Mouse (Mus musculus) neural tube, embryonic 14.5 days (tissue): ENCODE measurements around the gene Sspn. TPM values are rescaled to one million over a fixed set of nuclear protein-coding genes. Genes with fewer than 3 reads are reported as not detected.

Experiments
- ATAC-seq: fragments of 200-750 bp; cut with Nextera tagmentation; 2 replicates; pipeline ENCODE4 v1.8.0; 2017; ENCODE audit warnings: low read depth, mild to moderate bottlenecking, moderate TSS enrichment, moderate library complexity
- H3K27ac ChIP-seq: fragments of 300-500 bp; sonication (generic); 2 replicates; pipeline ENCODE4 v1.5.1; 2014; ENCODE audit warnings: low read depth, mild to moderate bottlenecking, control low read depth, low read length, moderate library complexity, mixed read lengths
- H3K27me3 ChIP-seq: fragments of 300-500 bp; sonication (generic); 2 replicates; pipeline ENCODE4 v1.6.1; 2014; ENCODE audit warnings: low read length; ENCODE audit not compliant: control insufficient read depth, insufficient read depth
- H3K36me3 ChIP-seq: fragments of 300-500 bp; sonication (generic); 2 replicates; pipeline ENCODE4 v1.6.1; 2014; ENCODE audit warnings: low read length, mixed read lengths; ENCODE audit not compliant: control insufficient read depth, insufficient read depth
- H3K4me1 ChIP-seq: fragments of 300-500 bp; sonication (generic); 2 replicates; pipeline ENCODE4 v1.6.1; 2014; ENCODE audit warnings: low read length; ENCODE audit not compliant: control insufficient read depth, insufficient read depth
- H3K4me2 ChIP-seq: fragments of 300-500 bp; sonication (generic); 2 replicates; pipeline ENCODE4 v1.6.1; 2014; ENCODE audit warnings: mild to moderate bottlenecking, low read depth, low read length, control low read depth
- H3K4me3 ChIP-seq: fragments of 300-500 bp; sonication (generic); 2 replicates; pipeline ENCODE4 v1.5.1; 2014; ENCODE audit warnings: low read depth, low read length, control low read depth, mixed read lengths
- H3K9ac ChIP-seq: fragments of 300-500 bp; sonication (generic); replicated peaks from 2 replicates; pipeline ENCODE4 v1.6.1; 2014; ENCODE audit warnings: low read depth, mild to moderate bottlenecking, control low read depth, low read length, mixed read lengths
- H3K9me3 ChIP-seq: fragments of 300-500 bp; sonication (generic); 2 replicates; pipeline ENCODE4 v1.6.1; 2016; ENCODE audit warnings: low read length; ENCODE audit not compliant: control insufficient read depth
- WGBS: fragments of 180-500 bp; shearing (Covaris S2); extraction: QIAGEN DNeasy Blood & Tissue Kit; methylation state at CpG from one replicate; pipeline ENCODE4 v1.1.7; 2014; 5-methylcytosine and 5-hydroxymethylcytosine counted together
- polyA plus RNA-seq: library from polyadenylated mRNA; unstranded; fragments of >200 nt; fragmentation: Nextera tagmentation; extraction: Ambion mirVana; gene quantifications from 2 replicates; pipeline ENCODE4 v1.2.1, GENCODE M21; 2014

Gene Sspn
- polyA plus RNA-seq, 1 experiment from 2014 or later = 2.9 TPM

GRCm38 (mm10) chr6:145916401-145916800 lies 15.0 kb upstream of the Sspn start:
- no peak overlapping the region for H3K9ac ChIP-seq
- no peak overlapping the region for H3K27ac ChIP-seq
- H3K4me2 ChIP-seq = no peak overlapping the region
- 20% methylated on average over 6 of the region's 6 CpGs for WGBS
- H3K36me3 ChIP-seq = no peaks in the 10 kb centered on the region
- H3K9me3 ChIP-seq = no peaks in the 10 kb centered on the region
- H3K4me1 ChIP-seq = no peaks in the 10 kb centered on the region
- H3K4me3 ChIP-seq = no peak overlapping the region
- ATAC-seq = no peak
- H3K27me3 ChIP-seq = no peaks in the 10 kb centered on the region

- Histone ChIP-seq H3K27ac (no peak overlapping the region), H3K27me3 (no peaks in the 10 kb centered on the region), H3K36me3 (no peaks in the 10 kb centered on the region), H3K9ac (no peak overlapping the region), H3K9me3 (no peaks in the 10 kb centered on the region), H3K4me2 (no peak overlapping the region), H3K4me1 (no peaks in the 10 kb centered on the region), H3K4me3 (no peak overlapping the region)
- no peak for ATAC-seq
- 94% methylated on average over 5 of the region's 5 CpGs for WGBS
Measured at GRCm38 (mm10) chr6:145918236-145918635, 13.2 kb upstream of the Sspn start.

- no peak overlapping the region for H3K4me2 ChIP-seq
- 89% methylated on average over 6 of the region's 6 CpGs for WGBS
- no peaks in the 10 kb centered on the region for H3K36me3 ChIP-seq
- no peaks in the 10 kb centered on the region for H3K9me3 ChIP-seq
- H3K4me3 ChIP-seq = no peak overlapping the region
- H3K27ac ChIP-seq = no peak overlapping the region
- no peaks in the 10 kb centered on the region for H3K27me3 ChIP-seq
- no peak for ATAC-seq
- H3K9ac ChIP-seq = no peak overlapping the region
- H3K4me1 ChIP-seq = no peaks in the 10 kb centered on the region
Measured at GRCm38 (mm10) chr6:145923594-145923993, 7.8 kb upstream of the Sspn start.

GRCm38 (mm10) chr6:145934001-145934696 lies 2.7 kb downstream of the Sspn start:
- Histone ChIP-seq H3K36me3 (no peaks in the 10 kb centered on the region), H3K9me3 (no peaks in the 10 kb centered on the region), H3K4me3 (peak overlapping the region; percentile 38), H3K27me3 (no peaks in the 10 kb centered on the region), H3K27ac (peak overlapping the region; percentile 82), H3K9ac (peak overlapping the region; percentile 80), H3K4me2 (peak overlapping the region; percentile 68), H3K4me1 (peaks cover 4% of the 10 kb centered on the region; the same call in 1 of the 2 replicates)
- 6% methylated on average over 28 of the region's 28 CpGs for WGBS
- ATAC-seq = peak; percentile 97

GRCm38 (mm10) chr6:145934697-145935240 lies 3.3 kb downstream of the Sspn start:
- Histone ChIP-seq H3K4me3 (peak overlapping the region; percentile 38; the same call in 1 of the 2 replicates), H3K4me1 (peaks cover 4% of the 10 kb centered on the region; the same call in 1 of the 2 replicates), H3K9me3 (no peaks in the 10 kb centered on the region), H3K4me2 (peak overlapping the region; percentile 68), H3K27ac (peak overlapping the region; percentile 82), H3K9ac (peak overlapping the region; percentile 80), H3K27me3 (no peaks in the 10 kb centered on the region), H3K36me3 (no peaks in the 10 kb centered on the region)
- WGBS = 77% methylated on average over 9 of the region's 9 CpGs
- ATAC-seq = peak; percentile 22

GRCm38 (mm10) chr6:145935912-145936311 lies 4.5 kb downstream of the Sspn start:
- Histone ChIP-seq H3K9ac (no peak overlapping the region), H3K4me3 (no peak overlapping the region), H3K4me2 (no peak overlapping the region), H3K27me3 (no peaks in the 10 kb centered on the region), H3K9me3 (no peaks in the 10 kb centered on the region), H3K27ac (no peak overlapping the region), H3K4me1 (peaks cover 4% of the 10 kb centered on the region; the same call in 1 of the 2 replicates), H3K36me3 (no peaks in the 10 kb centered on the region)
- no peak for ATAC-seq
- WGBS = 77% methylated on average over 2 of the region's 2 CpGs

- Histone ChIP-seq H3K27ac (no peak overlapping the region), H3K4me3 (no peak overlapping the region), H3K9ac (no peak overlapping the region), H3K27me3 (no peaks in the 10 kb centered on the region), H3K9me3 (no peaks in the 10 kb centered on the region), H3K36me3 (no peaks in the 10 kb centered on the region), H3K4me1 (peaks cover 4% of the 10 kb centered on the region; the same call in 1 of the 2 replicates), H3K4me2 (no peak overlapping the region)
- WGBS = 96% methylated on average over 4 of the region's 4 CpGs
- no peak for ATAC-seq
Measured at GRCm38 (mm10) chr6:145936511-145936910, 5.1 kb downstream of the Sspn start.

GRCm38 (mm10) chr6:145940852-145941251 lies 9.4 kb downstream of the Sspn start:
- no peak for ATAC-seq
- Histone ChIP-seq H3K9me3 (no peaks in the 10 kb centered on the region), H3K27me3 (no peaks in the 10 kb centered on the region), H3K36me3 (no peaks in the 10 kb centered on the region), H3K4me3 (no peak overlapping the region), H3K4me2 (no peak overlapping the region), H3K9ac (no peak overlapping the region), H3K27ac (no peak overlapping the region), H3K4me1 (no peaks in the 10 kb centered on the region)
- WGBS = 78% methylated on average over 6 of the region's 6 CpGs

GRCm38 (mm10) chr6:145942263-145942966 lies 11.0 kb downstream of the Sspn start:
- H3K4me1 ChIP-seq = no peaks in the 10 kb centered on the region
- H3K27ac ChIP-seq = no peak overlapping the region
- no peak for ATAC-seq
- H3K4me2 ChIP-seq = no peak overlapping the region
- no peak overlapping the region for H3K4me3 ChIP-seq
- WGBS = 80% methylated on average over 12 of the region's 12 CpGs
- H3K27me3 ChIP-seq = no peaks in the 10 kb centered on the region
- no peak overlapping the region for H3K9ac ChIP-seq
- no peaks in the 10 kb centered on the region for H3K36me3 ChIP-seq
- no peaks in the 10 kb centered on the region for H3K9me3 ChIP-seq
